Mouse (Mus musculus) liver, embryonic 14.5 days (tissue): ENCODE data around the gene Bbc3. TPM values are rescaled to one million over a fixed set of nuclear protein-coding genes. Genes with fewer than 3 reads are reported as not detected.

ENCODE experiments used
- ATAC-seq: fragments of 200-750 bp; cut with Nextera tagmentation; 2 replicates; pipeline ENCODE4 v1.8.0; 2017; ENCODE audit warnings: moderate number of reproducible peaks, mild to moderate bottlenecking, moderate library complexity; ENCODE audit not compliant: insufficient read depth
- DNase-seq, 3 experiments: peaks; one replicate each; pipeline ENCODE4 v3.0.0-alpha.2; 2012 to 2013; ENCODE audit warnings: low read depth in 3 of 3, low spot score in 3 of 3
- H3K27ac ChIP-seq: fragments of 300-500 bp; sonication (generic); 2 replicates; pipeline ENCODE4 v1.5.1; 2014; ENCODE audit warnings: moderate library complexity, mild to moderate bottlenecking, control low read depth, inconsistent platforms
- H3K27me3 ChIP-seq: fragments of 300-500 bp; sonication (generic); 2 replicates; pipeline ENCODE4 v1.6.1; 2014; ENCODE audit warnings: mild to moderate bottlenecking, low read length, moderate library complexity; ENCODE audit not compliant: control insufficient read depth, insufficient read depth
- H3K36me3 ChIP-seq: fragments of 300-500 bp; sonication (generic); replicated peaks from 2 replicates; pipeline ENCODE4 v1.6.1; 2014; ENCODE audit warnings: low read depth; ENCODE audit not compliant: control insufficient read depth, insufficient read depth
- H3K4me1 ChIP-seq, 2 experiments: fragments of 200-500 bp in 1 of 2; fragments of 300-500 bp in 1 of 2; sonication (generic) in 1 of 2; replicated peaks; 2 replicates each; pipeline ENCODE4 v1.6.1; 2012 to 2014; ENCODE audit warnings: antibody characterized with exemption in 1 of 2, inconsistent platforms in 1 of 2, low read length in 1 of 2; ENCODE audit not compliant: control insufficient read depth in 2 of 2, insufficient read depth in 2 of 2
- H3K4me2 ChIP-seq: fragments of 300-500 bp; sonication (generic); 2 replicates; pipeline ENCODE4 v1.6.1; 2014; ENCODE audit warnings: low read depth, mild to moderate bottlenecking, control low read depth, moderate library complexity
- H3K4me3 ChIP-seq, 2 experiments: fragments of 200-500 bp in 1 of 2; fragments of 300-500 bp in 1 of 2; sonication (generic) in 1 of 2; 2 replicates each; pipeline ENCODE4 v1.5.1; 2012 to 2014; ENCODE audit warnings: low read depth in 2 of 2, low read length in 2 of 2, mild to moderate bottlenecking in 2 of 2, control low read depth in 1 of 2, inconsistent platforms in 1 of 2, moderate library complexity in 1 of 2; ENCODE audit not compliant: insufficient read depth in 1 of 2
- H3K9ac ChIP-seq: fragments of 300-500 bp; sonication (generic); replicated peaks from 2 replicates; pipeline ENCODE4 v1.6.1; 2014; ENCODE audit warnings: mild to moderate bottlenecking, control low read depth, moderate library complexity
- H3K9me3 ChIP-seq: fragments of 300-500 bp; sonication (generic); 2 replicates; pipeline ENCODE4 v1.6.1; 2016; ENCODE audit warnings: low read length, mixed read lengths; ENCODE audit not compliant: control insufficient read depth
- CTCF ChIP-seq: IDR thresholded peaks from 2 replicates; pipeline ENCODE4 v1.5.1; 2016; ENCODE audit warnings: antibody characterized with exemption, low read depth, control low read depth
- EP300 ChIP-seq: IDR thresholded peaks from 2 replicates; pipeline ENCODE4 v1.6.1; 2016; ENCODE audit warnings: antibody characterized with exemption, low read depth
- WGBS: fragments of 180-500 bp; shearing (Covaris S2); extraction: QIAGEN DNeasy Blood & Tissue Kit; methylation state at CpG from one replicate; pipeline ENCODE4 v1.1.7; 2014; ENCODE audit not compliant: insufficient replicate concordance; 5-methylcytosine and 5-hydroxymethylcytosine counted together
- polyA plus RNA-seq, 2 experiments: library from polyadenylated mRNA; depleted of rRNA in 1 of 2; stranded (reverse) in 1 of 2; unstranded in 1 of 2; fragments of >200 nt; fragmentation: Nextera tagmentation in 1 of 2; extraction: Ambion mirVana in 1 of 2; gene quantifications; 2 replicates each; pipeline versions ENCODE4 v1.2.1 to v1.2.3; 2012 to 2014

Bbc3 gene
- polyA plus RNA-seq, 2 experiments: 2.0 to 3.8 TPM

DNA sequence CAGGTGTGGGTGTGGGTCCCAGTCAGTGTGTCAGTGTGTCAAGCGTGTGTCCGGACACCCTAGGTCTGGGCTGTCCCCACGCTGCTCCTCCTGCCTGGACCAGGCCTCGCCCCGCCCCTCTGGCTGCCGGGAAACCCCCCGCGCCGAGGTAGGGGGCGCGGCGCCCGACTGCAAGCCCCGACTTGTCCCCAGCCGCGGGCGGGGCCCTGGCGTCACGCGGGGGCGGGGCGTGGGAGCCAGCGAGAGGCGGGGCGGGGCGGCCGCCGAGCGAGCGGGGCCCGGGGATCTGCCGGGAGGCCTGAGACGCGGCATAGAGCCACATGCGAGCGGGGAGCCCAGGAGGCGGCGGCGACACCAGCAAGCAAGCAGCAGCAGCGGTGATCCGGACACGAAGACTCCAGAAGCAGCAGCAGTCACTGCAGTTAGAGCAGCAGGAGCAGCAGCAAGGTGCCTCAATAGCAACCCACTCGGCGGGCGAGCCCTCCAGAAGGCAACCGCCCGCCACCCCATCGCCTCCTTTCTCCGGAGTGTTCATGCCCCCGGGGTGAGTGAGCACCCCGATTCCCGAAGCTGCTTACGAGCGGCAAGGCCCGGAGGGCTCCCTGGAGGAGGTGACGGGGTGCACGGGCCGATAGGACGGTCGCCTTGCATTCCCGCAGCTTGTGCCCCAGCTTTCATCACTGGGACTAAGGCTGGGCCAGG is 1.3 kb downstream of the Bbc3 start:
- H3K4me3 ChIP-seq: peak overlapping the region; percentile 89 to 92
- peaks cover 35 to 36% of the 10 kb centered on the region in 2 experiments for H3K4me1 ChIP-seq
- ATAC-seq (peak; percentile 57), DNase-seq (peak in 2 of 3 experiments; percentile 72 to 76)
- TF ChIP-seq CTCF (no peak), EP300 (no peak)
- H3K4me2 ChIP-seq: peak overlapping the region; percentile 99
- H3K27me3 ChIP-seq: peaks cover 10% of the 10 kb centered on the region
- WGBS: under 1% methylated on average over 60 of the region's 61 CpGs
- no peaks in the 10 kb centered on the region for H3K36me3 ChIP-seq
- peak overlapping the region; percentile 87 for H3K27ac ChIP-seq
- H3K9me3 ChIP-seq: no peaks in the 10 kb centered on the region
- H3K9ac ChIP-seq: peak overlapping the region; percentile 87

- peak overlapping the region; percentile 99 for H3K4me2 ChIP-seq
- H3K9me3 ChIP-seq: no peaks in the 10 kb centered on the region
- peak overlapping the region; percentile 87 for H3K9ac ChIP-seq
- ATAC-seq (peak; percentile 54), DNase-seq (peak in 1 of 3 experiments; percentile 78)
- H3K4me3 ChIP-seq: peak overlapping the region; percentile 89 to 92
- WGBS: 1% methylated on average over 55 of the region's 56 CpGs
- H3K27me3 ChIP-seq: peaks cover 10% of the 10 kb centered on the region
- no peaks in the 10 kb centered on the region for H3K36me3 ChIP-seq
- TF ChIP-seq EP300 (no peak), CTCF (peak; percentile 90)
- peak overlapping the region; percentile 87 for H3K27ac ChIP-seq
- H3K4me1 ChIP-seq: peaks cover 40 to 41% of the 10 kb centered on the region in 2 experiments
These were observed 1.9 kb downstream of the Bbc3 start for GRCm38 (mm10) chr7:16310020-16310520.

DNA sequence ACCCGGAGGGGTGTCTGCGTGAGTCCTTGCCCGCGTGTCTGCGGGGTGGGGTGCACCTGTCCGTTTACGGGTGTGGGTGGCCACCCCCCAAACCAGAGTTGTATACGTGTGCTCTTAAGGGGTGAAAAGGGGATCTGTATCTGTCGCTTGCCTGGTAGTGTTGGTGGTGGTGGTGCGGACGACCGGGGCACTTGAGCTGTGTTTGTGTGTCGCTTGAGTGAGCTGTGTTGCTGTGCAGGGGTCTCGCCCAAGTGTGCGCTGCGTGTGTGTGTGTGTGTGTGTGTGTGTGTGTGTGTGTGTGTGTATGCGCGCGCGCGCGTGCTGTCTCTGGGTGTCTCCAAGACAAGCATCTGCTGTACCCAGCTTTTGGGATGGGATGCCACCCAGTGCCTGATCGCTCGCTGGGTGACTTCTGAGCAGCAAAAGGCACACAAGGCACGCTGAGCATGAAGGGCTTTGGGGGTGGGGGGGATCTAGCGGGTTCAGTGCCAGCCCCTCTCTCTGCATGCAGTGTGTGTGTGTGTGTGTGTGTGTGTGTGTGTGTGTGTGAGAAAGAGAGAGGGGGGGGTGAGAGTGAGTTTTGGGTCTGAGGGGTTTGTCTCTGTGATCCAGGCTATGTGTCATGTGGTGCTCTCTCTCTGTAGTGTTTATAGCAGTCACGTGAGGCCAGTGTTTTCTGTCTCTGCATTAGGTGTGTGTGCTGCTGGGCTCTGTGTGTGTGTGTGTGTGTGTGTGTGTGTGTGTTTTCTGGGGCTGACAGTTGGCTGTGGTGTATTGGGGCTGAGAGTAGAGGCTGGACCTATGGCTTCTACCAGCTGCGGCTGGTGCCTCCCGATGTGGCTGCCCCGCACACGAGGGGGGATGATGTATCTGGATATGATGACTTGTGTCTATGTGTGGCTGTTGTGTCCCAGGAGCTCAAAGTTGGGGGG is 2.6 kb downstream of the Bbc3 start:
- Histone ChIP-seq H3K9me3 (no peaks in the 10 kb centered on the region), H3K27ac (peak overlapping the region; percentile 87), H3K9ac (peak overlapping the region; percentile 87), H3K4me2 (peak overlapping the region; percentile 99), H3K36me3 (no peaks in the 10 kb centered on the region; the same call in 1 of the 2 replicates), H3K4me1 (peaks cover 44 to 45% of the 10 kb centered on the region in 2 experiments), H3K27me3 (peaks cover 10% of the 10 kb centered on the region), H3K4me3 (peak overlapping the region; percentile 89 to 92)
- ATAC-seq: no peak
- TF ChIP-seq CTCF (0 out of 2 replicates have a peak, but pooled peaks have one; percentile 9), EP300 (no peak)
- no peak for DNase-seq
- WGBS: under 1% methylated on average over 31 of the region's 31 CpGs

GRCm38 (mm10) chr7:16311453-16312004 is 3.3 kb downstream of the Bbc3 start:
- peaks cover 10% of the 10 kb centered on the region for H3K27me3 ChIP-seq
- TF ChIP-seq EP300 (no peak), CTCF (no peak)
- no peak for DNase-seq
- H3K36me3 ChIP-seq: no peaks in the 10 kb centered on the region; the same call in 1 of the 2 replicates
- H3K4me3 ChIP-seq: peak overlapping the region; percentile 89 to 92
- WGBS: 2% methylated on average over 14 of the region's 14 CpGs
- no peak for ATAC-seq
- H3K9ac ChIP-seq: peak overlapping the region; percentile 98
- 0 out of 2 replicates have a peak overlapping the region, but pooled peaks have one; percentile 15 for H3K27ac ChIP-seq
- H3K4me2 ChIP-seq: peak overlapping the region; percentile 99
- no peaks in the 10 kb centered on the region for H3K9me3 ChIP-seq
- peaks cover 44 to 45% of the 10 kb centered on the region in 2 experiments for H3K4me1 ChIP-seq
